Mouse (Mus musculus): ENCODE results near the gene Mipol1.

Gene Mipol1

GRCm38 (mm10) chr12:57243671-57244495 lies 13.7 kb downstream of the Mipol1 start:
- no peak for DNase-seq (ENCODE audit: low spot score in 2 of 2)

- DNase-seq (ENCODE audit: low spot score in 2 of 2): no peak
These were observed 28.3 kb downstream of the Mipol1 start for GRCm38 (mm10) chr12:57258572-57258971.

GRCm38 (mm10) chr12:57275456-57275855 lies 45.2 kb downstream of the Mipol1 start:
- no peak for DNase-seq (ENCODE audit: low spot score in 2 of 2)

- DNase-seq (ENCODE audit: low spot score in 2 of 2): no peak
These were observed 51.2 kb downstream of the Mipol1 start for GRCm38 (mm10) chr12:57281155-57282114.

- no peak for DNase-seq (ENCODE audit: low spot score in 2 of 2)
These were observed 55.3 kb downstream of the Mipol1 start for GRCm38 (mm10) chr12:57285303-57286059.

- no peak for DNase-seq (ENCODE audit: low spot score in 2 of 2)
These were observed 77.1 kb downstream of the Mipol1 start for GRCm38 (mm10) chr12:57307337-57307736.

- no peak for DNase-seq (ENCODE audit: low spot score in 2 of 2)
These were observed 77.5 kb downstream of the Mipol1 start for GRCm38 (mm10) chr12:57307748-57308147.

GRCm38 (mm10) chr12:57339053-57339452 lies 108.8 kb downstream of the Mipol1 start:
- no peak for DNase-seq (ENCODE audit: low spot score in 2 of 2)

- DNase-seq (ENCODE audit: low spot score in 2 of 2): no peak
These were observed 109.9 kb downstream of the Mipol1 start for GRCm38 (mm10) chr12:57340111-57340510.

GRCm38 (mm10) chr12:57362732-57363131 lies 132.5 kb downstream of the Mipol1 start:
- no peak for DNase-seq (ENCODE audit: low spot score in 2 of 2)

GRCm38 (mm10) chr12:57364027-57364426 lies 133.8 kb downstream of the Mipol1 start:
- DNase-seq (ENCODE audit: low spot score in 2 of 2): no peak

GRCm38 (mm10) chr12:57371790-57372547 lies 141.7 kb downstream of the Mipol1 start:
- DNase-seq (ENCODE audit: low spot score in 2 of 2): no peak

- DNase-seq (ENCODE audit: low spot score in 2 of 2): no peak
These were observed 152.6 kb downstream of the Mipol1 start for GRCm38 (mm10) chr12:57382797-57383196.

- DNase-seq (ENCODE audit: low spot score in 2 of 2): no peak
These were observed 157.5 kb downstream of the Mipol1 start for GRCm38 (mm10) chr12:57387588-57388292.

GRCm38 (mm10) chr12:57399547-57399946 lies 169.3 kb downstream of the Mipol1 start:
- no peak for DNase-seq (ENCODE audit: low spot score in 2 of 2)

- no peak for DNase-seq (ENCODE audit: low spot score in 2 of 2)
These were observed 170.0 kb downstream of the Mipol1 start for GRCm38 (mm10) chr12:57400186-57400585.

- DNase-seq (ENCODE audit: low spot score in 2 of 2): no peak
These were observed 170.9 kb downstream of the Mipol1 start for GRCm38 (mm10) chr12:57401126-57401525.

- DNase-seq (ENCODE audit: low spot score in 2 of 2): no peak
These were observed 172.1 kb downstream of the Mipol1 start for GRCm38 (mm10) chr12:57402360-57402759.

- no peak for DNase-seq (ENCODE audit: low spot score in 2 of 2)
These were observed 179.7 kb downstream of the Mipol1 start for GRCm38 (mm10) chr12:57409976-57410375.

- DNase-seq (ENCODE audit: low spot score in 2 of 2): no peak
These were observed 183.6 kb downstream of the Mipol1 start for GRCm38 (mm10) chr12:57413833-57414232.
